Mouse (Mus musculus) lung, postnatal 10 days (tissue): Measurements from ENCODE around the gene Ppm1b.
"Not testable (repeated sequence)": the region's sequence is repeated elsewhere in the genome, so short reads cannot be mapped to it uniquely, and the experiment has no call there.

Experiments
- DNase-seq: peaks from one replicate; pipeline ENCODE4 v3.0.0; 2021

Ppm1b gene

DNA sequence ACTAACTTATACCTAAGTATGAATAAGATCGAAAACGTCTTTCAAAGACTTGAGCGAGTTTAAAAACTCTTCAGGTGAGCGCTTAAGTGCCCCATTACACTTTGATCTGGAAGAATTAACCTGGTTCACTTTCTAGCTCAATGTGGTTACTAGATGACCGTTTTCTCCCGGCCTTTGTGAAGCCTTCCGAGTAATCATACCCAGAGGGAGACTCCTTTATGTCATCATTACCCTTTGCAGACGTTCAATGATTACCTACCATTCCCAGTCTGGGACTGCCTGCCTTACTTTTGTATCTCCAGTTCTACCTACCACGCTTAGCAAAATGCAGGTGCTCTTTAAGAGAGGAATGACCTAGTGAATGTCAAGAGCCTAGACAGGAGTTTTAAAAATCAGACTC is at the start of gene Ppm1b:
Ppm1b (plus strand) TSS at position 301 of the 400 bp plus-strand sequence.
- no peak for DNase-seq

GRCm38 (mm10) chr17:84921666-84922376 is 34.7 kb upstream of the Ppm1b start:
- DNase-seq: no peak

DNA sequence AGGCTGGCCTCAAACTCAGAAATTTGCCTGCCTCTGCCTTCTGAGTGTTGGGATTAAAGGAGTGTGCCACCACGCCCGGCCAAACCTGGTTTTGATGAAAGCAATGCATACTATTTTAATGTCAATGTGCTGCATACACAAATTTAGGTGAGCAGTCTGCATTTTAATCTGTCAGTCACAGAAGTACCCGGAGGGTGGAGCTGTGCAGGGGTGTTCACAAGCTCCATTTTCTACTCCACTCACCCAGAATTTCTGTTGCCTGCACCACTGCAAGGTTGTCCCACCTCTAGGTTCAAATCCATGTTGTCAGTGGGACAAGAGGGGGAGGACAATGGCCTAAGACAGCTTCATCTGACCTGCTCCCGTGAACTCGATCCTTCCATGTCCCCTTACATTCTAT is 31.8 kb upstream of the Ppm1b start:
- no peak for DNase-seq

DNA sequence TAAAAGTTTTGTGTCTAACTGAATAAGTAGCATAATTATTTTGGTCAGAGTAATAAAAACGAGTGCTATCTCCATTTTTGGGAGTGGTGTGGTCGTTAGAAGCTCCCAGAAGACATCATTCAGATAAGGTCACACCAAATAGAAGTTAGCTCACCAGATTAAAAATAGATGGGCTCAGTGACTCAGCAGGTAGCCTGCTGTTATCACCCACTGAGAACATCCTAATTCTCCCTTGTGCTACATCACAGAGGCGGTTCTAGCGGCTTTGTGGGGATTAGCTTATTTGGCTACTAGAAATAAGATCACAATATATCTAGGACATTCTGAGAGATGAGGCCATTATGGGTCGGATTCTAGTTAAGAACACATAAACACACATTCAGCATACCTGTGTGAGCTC is 30.3 kb upstream of the Ppm1b start:
- no peak for DNase-seq

DNA sequence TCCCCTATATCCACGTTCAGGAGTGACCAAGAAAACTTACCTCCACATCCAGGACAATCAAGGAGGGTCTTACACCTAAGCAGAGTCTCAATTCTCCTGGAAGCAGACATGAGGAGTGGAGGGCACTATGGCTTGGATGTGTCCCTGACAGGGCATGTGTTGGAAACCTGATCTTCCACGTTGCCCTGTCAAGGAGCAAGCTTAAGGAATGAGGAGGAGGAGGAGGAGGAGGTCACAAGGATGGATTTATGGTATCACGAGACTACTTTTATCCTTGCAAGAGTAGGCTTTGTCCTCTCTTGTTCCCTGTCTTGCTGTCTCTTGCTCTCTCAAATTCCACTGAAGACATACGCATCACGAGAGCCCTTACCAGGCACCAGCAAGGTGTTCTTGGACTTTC is 29.0 kb upstream of the Ppm1b start:
- no peak for DNase-seq

GRCm38 (mm10) chr17:84932943-84933342 is 23.6 kb upstream of the Ppm1b start:
- no peak for DNase-seq

GRCm38 (mm10) chr17:84933968-84934367 is 22.6 kb upstream of the Ppm1b start:
- DNase-seq: no peak

DNA sequence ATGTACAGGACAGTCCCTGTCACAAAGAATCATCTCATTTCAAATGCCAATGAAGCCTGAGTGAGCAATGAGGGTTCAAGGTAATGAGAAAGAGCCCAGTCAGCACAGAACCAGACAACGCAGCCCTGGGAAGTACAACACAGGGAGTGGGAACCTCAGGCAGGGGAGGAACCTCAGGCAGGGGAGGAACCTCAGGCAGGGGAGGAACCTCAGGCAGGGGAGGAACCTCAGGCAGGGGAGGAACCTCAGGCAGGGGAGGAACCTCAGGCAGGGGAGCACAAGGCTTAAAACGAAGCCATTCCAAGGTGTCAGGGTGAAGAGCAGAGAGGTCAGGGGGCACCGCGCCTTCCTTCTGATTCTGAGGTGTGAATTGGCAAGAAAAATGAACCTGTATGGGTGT is 20.9 kb upstream of the Ppm1b start:
- DNase-seq: not testable (repeated sequence)

DNA sequence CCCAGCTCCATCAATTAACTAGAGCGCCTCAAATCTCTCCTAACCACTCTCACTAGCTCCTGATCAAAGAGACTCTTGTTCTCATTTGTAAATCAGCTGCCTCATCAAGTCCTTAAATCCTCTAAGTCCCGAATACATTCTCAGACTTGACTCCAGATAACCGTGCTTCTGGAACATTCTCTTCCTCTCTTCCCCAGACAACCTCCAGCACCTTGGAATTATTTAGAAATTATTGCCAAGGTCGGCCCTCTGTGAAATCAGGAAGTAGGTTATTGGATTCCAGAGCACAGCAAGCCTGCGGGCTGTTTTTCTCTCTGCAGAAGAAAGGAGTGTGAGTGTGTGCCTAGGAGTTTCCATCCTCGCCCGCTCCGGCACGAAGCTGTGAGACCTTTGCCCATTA is 20.2 kb upstream of the Ppm1b start:
- no peak for DNase-seq

DNA sequence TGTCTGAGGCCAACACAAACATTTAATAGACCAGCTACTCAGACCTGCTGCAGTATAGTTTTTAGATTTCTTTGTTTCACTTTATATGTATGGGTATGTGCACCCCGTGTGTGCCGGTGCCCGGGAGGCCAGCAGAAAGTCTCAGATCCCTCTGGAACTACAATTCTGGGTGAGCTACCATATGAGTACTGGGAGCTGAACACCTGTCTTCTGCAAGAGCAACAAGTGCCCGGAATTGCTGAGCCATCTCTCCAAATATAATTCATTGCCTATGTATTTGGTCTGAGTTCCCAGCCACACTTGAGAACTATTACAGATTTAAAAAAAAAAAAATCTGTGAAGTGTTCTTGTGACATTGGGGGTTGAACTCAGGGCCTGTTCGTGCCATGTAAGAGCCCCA is 19.7 kb upstream of the Ppm1b start:
- no peak for DNase-seq

DNA sequence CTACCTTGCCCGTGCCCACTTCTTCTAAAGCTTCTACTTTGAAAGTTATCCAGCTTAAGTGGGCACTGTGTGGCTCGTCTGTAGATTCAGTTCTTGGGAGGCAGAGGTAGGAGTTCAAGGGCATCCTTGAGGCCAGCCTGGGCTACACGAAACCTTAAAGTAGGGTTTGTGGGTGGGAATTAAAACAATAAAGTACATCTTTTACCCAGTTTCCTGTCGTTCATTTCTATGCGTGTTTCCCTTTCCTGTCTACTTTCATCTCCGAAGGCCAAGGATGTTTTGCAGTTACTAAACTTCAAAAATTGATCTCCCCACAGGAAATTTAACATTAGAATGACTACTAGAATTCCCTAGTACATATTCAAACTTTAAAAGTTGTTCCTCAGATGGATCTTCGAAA is 19.3 kb upstream of the Ppm1b start:
- no peak for DNase-seq

GRCm38 (mm10) chr17:84938215-84938614 is 18.3 kb upstream of the Ppm1b start:
- no peak for DNase-seq

- no peak for DNase-seq
Measured at GRCm38 (mm10) chr17:84940017-84940731, 16.4 kb upstream of the Ppm1b start.

DNA sequence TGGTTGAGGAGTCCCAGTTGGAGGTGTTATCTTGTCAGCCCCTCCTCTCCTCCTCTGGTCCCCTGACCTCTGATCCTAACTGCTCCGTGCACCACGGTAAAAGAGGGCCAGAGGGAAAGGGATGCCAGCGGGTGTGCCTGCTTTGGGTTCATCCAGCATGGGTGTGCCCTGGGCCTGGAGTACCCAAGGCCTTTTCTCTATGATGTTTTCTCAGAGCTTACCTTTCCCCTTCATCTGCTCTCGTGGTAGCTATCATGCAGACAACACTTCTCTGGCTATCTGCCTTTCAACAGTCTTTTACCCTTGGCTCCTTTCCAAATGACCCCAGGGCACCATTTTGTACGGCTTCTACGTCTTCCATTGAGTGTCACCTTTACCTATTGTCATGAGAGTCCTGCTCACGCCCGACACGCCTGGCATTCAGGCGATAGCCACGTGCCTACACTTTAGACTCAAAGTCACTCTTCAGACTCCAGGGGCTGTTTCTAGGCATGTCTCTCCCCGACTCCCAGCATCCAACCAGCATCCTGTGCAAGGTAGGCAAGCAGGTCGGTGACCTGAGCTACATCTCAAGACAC is 15.2 kb upstream of the Ppm1b start:
- DNase-seq: no peak

DNA sequence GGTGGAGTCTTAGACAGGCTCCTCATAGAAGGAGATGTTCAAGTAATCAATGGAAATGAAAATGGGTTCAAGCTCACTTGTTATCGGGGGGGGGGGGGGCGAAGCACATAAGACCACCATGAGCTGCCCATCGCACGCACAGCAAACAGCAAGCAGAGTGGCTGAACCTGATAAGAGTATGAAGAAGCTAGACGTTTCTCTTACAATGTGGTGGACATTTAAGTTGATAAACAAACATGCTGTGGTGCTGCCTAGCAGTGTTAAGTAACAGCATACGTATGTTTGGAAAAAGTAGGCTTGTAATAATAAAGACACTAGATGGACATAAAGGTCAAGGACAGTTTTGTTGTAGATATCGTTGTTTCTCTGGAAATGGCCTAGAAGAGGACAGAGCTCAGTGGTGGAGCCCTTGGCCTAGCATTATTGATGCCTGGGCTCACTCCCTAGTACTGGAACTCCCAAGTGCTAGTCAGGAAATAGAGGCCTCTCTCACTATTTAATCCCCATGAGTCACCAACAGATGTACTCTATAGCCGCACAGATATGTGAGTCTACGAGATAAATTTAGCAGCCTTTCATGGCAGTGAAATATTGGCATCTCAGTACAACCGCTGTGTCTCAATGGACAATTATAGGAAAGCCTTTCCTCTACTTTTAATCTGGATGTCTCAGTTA is 14.0 kb upstream of the Ppm1b start:
- no peak for DNase-seq

GRCm38 (mm10) chr17:84943033-84943393 is 13.5 kb upstream of the Ppm1b start:
- no peak for DNase-seq

- DNase-seq: no peak
Measured at GRCm38 (mm10) chr17:84944348-84944747, 12.2 kb upstream of the Ppm1b start.

- no peak for DNase-seq
Measured at GRCm38 (mm10) chr17:84952521-84952920, 4.0 kb upstream of the Ppm1b start.

GRCm38 (mm10) chr17:84953776-84954175 is 2.8 kb upstream of the Ppm1b start:
- DNase-seq: no peak

DNA sequence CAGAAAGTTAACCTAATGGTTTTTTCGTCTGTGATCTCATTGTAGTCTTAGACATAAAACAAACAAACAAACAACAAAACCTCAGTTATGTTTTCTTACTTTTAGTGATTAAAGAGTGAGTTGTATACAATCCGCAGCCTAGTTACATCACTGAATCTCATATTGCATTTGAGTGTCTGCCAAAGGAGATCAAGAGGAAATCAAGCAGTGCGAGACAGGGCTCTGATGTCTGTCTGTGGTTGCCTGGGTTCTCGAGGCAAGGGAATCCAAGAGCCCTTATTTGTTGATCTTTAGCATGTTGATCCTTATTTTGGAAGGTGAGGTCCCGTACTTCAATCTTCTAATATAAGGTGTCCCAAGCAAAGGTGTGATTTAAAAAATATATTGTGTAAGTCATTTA is 1.7 kb upstream of the Ppm1b start:
- DNase-seq: no peak

GRCm38 (mm10) chr17:84956931-84957486 is 468 bp downstream of the Ppm1b start:
- DNase-seq: peak; percentile 95

DNA sequence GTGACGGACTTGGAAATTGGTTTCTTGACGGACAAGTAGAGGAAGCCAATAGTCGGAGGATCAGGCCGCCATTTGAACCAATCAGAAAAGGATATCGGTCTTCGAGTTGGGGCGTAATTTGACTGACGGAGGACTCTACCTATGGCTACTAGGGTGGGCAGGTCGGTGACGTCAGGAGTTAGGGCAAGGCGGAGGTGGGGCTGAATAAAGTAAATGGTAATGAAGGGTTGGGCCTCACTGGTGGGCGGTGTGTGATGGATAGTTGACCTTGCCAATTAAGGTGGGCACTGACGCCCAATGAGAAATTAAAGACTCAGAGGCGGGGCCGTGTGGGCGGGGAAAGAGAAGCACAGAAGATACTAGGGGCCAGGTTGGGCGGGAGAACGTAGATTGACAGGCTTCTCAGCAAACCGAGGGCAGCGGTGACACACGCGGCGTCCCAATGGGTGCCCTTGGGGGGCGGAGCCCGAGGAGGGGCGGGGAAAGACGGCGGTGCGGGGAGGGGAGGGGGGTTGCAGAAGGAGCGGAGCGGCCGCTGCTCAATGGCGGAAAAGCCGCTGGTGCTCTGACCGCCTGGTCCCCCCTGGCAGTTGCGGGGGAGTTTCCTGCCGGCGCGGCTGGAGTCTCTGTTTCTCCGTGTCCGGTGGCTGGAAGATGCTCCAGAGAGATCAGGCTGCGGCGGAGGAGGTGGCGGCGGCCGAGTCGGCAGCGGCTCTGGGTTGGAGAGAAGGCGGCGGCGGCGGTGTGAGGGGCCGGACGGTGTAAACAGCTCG is 1.1 kb downstream of the Ppm1b start:
- peak; percentile 100 for DNase-seq
